Mouse (Mus musculus) heart, adult 8-10 months (tissue): ENCODE measurements around the gene Htra3. TPM values are rescaled to one million over a fixed set of nuclear protein-coding genes. Genes with fewer than 3 reads are reported as not detected.

ENCODE experiments used
- DNase-seq: peaks from one replicate; pipeline ENCODE4 v3.0.0; 2022; ENCODE audit warnings: low spot score
- total RNA-seq, 4 experiments: library from RNA; stranded (reverse); gene quantifications; 2 replicates each; pipeline ENCODE4 v1.2.4; 2022

Htra3 gene
- total RNA-seq, 4 experiments from 2014 or later = 70.4 to 85.8 (median 82.5) TPM

GRCm38 (mm10) chr5:35616943-35617342 lies 62.6 kb downstream of the Htra3 start:
- no peak for DNase-seq

GRCm38 (mm10) chr5:35612722-35613121 lies 66.9 kb downstream of the Htra3 start:
- no peak for DNase-seq

- no peak for DNase-seq
These were observed 67.7 kb downstream of the Htra3 start for GRCm38 (mm10) chr5:35611900-35612299.

- DNase-seq = no peak
These were observed 68.4 kb downstream of the Htra3 start for GRCm38 (mm10) chr5:35611170-35611569.

- DNase-seq = no peak
These were observed 69.2 kb downstream of the Htra3 start for GRCm38 (mm10) chr5:35610381-35610780.

GRCm38 (mm10) chr5:35609971-35610370 lies 69.6 kb downstream of the Htra3 start:
- DNase-seq = no peak

- peak; percentile 71 for DNase-seq
These were observed 70.2 kb downstream of the Htra3 start for GRCm38 (mm10) chr5:35609381-35609780.

- no peak for DNase-seq
These were observed 71.0 kb downstream of the Htra3 start for GRCm38 (mm10) chr5:35608559-35608958.

GRCm38 (mm10) chr5:35607784-35608183 lies 71.8 kb downstream of the Htra3 start:
- DNase-seq = no peak

- no peak for DNase-seq
These were observed 72.8 kb downstream of the Htra3 start for GRCm38 (mm10) chr5:35606800-35607199.

GRCm38 (mm10) chr5:35605355-35605754 lies 74.2 kb downstream of the Htra3 start:
- DNase-seq = no peak

Other genes starting within 250 kb of the Htra3 start
- under 1 TPM in 3 of 4 experiments, not detected in 1; 0.25 to 0.59 (median 0.41) TPM for gene Cpz, start 154.1 kb downstream of the Htra3 start, total RNA-seq
- 1 to 10 TPM; 1.7 to 2.1 (median 2.0) TPM for gene Trmt44, start 104.7 kb downstream of the Htra3 start, total RNA-seq
- 10 to 100 TPM; 21.9 to 32.0 (median 26.4) TPM for gene Acox3, start 96.7 kb downstream of the Htra3 start, total RNA-seq
- gene Sh3tc1, start 60.2 kb upstream of the Htra3 start, total RNA-seq = 1 to 10 TPM; 6.5 to 9.1 (median 7.9) TPM
- gene Ablim2, start 78.1 kb upstream of the Htra3 start, total RNA-seq = 10 to 100 TPM; 18.5 to 28.5 (median 20.9) TPM
- gene Afap1, start 213.5 kb upstream of the Htra3 start, total RNA-seq = 10 to 100 TPM; 16.3 to 21.5 (median 20.7) TPM